In genomic region chr11:101200986-101201385, GRCm38 (mm10) we compare ENCODE assay signal across 8 mouse cellular contexts. TPM values are rescaled to one million over a fixed set of nuclear protein-coding genes. Genes with fewer than 3 reads are reported as not detected.
DNase-seq lines count a peak whose midpoint lies in the region; ATAC-seq lines count a peak whose summit lies in the region.

No protein-coding gene starts in this region.

- no peak overlapping the region for H3K9ac ChIP-seq in neural tube, embryonic 11.5 days (ENCODE audit: low read length)
- no peak overlapping the region for H3K9ac ChIP-seq in neural tube, embryonic 15.5 days (replicated peaks)
- no peak overlapping the region for H3K9ac ChIP-seq in liver, embryonic 12.5 days
- no peak overlapping the region for H3K9ac ChIP-seq in stomach, embryonic 14.5 days (replicated peaks; ENCODE audit: low read depth, low read length)

- H3K36me3 ChIP-seq in neural tube, embryonic 11.5 days (ENCODE audit: control insufficient read depth, insufficient read depth, low read length) = no peaks in the 10 kb centered on the region
- H3K36me3 ChIP-seq in neural tube, embryonic 15.5 days = peaks cover 78% of the 10 kb centered on the region
- peaks cover 73% of the 10 kb centered on the region for H3K36me3 ChIP-seq in liver, embryonic 12.5 days
- peaks cover 49% of the 10 kb centered on the region for H3K36me3 ChIP-seq in stomach, embryonic 14.5 days (ENCODE audit: control insufficient read depth, insufficient read depth, low read length)

- H3K4me1 ChIP-seq in neural tube, embryonic 11.5 days (ENCODE audit: control insufficient read depth, insufficient read depth, low read length) = no peaks in the 10 kb centered on the region
- no peaks in the 10 kb centered on the region for H3K4me1 ChIP-seq in neural tube, embryonic 15.5 days
- peaks cover 22% of the 10 kb centered on the region for H3K4me1 ChIP-seq in liver, embryonic 12.5 days
- H3K4me1 ChIP-seq in stomach, embryonic 14.5 days (ENCODE audit: control insufficient read depth, insufficient read depth, low read length) = no peaks in the 10 kb centered on the region

- H3K9me3 ChIP-seq in neural tube, embryonic 11.5 days (ENCODE audit: control insufficient read depth, low read length) = no peaks in the 10 kb centered on the region
- no peaks in the 10 kb centered on the region for H3K9me3 ChIP-seq in neural tube, embryonic 15.5 days (replicated peaks)
- no peaks in the 10 kb centered on the region for H3K9me3 ChIP-seq in liver, embryonic 12.5 days (replicated peaks)
- no peaks in the 10 kb centered on the region for H3K9me3 ChIP-seq in stomach, embryonic 14.5 days (ENCODE audit: control insufficient read depth, low read depth, low read length)

- no peak for ATAC-seq in neural tube, embryonic 11.5 days (ENCODE audit: insufficient read depth, low FRiP score, low TSS enrichment)
- ATAC-seq in neural tube, embryonic 15.5 days (ENCODE audit: low FRiP score) = no peak
- no peak for ATAC-seq in liver, embryonic 12.5 days
- peak; percentile 28; the same call in 1 of the 2 replicates for ATAC-seq in stomach, embryonic 14.5 days (ENCODE audit: insufficient number of reproducible peaks, insufficient read depth, low FRiP score, low read depth)

- peak; percentile 22 for DNase-seq in neural tube, embryonic 11.5 days (ENCODE audit: low spot score)
- peak; percentile 37 for DNase-seq in adipocyte (ENCODE audit: low spot score)
- peak; percentile 70 for DNase-seq in embryo, embryonic 11 days
- no peak for DNase-seq in urinary bladder, postnatal 25 days (ENCODE audit: low spot score)
- no peak for DNase-seq in gastrocnemius, adult 18-20 months (ENCODE audit: low spot score)

- 22% methylated on average over 7 of the region's 7 CpGs for WGBS in neural tube, embryonic 11.5 days
- WGBS in neural tube, embryonic 15.5 days = 15% methylated on average over 7 of the region's 7 CpGs
- WGBS in liver, embryonic 12.5 days (ENCODE audit: insufficient replicate concordance) = 38% methylated on average over 7 of the region's 7 CpGs
- 16% methylated on average over 7 of the region's 7 CpGs for WGBS in stomach, embryonic 14.5 days

- H3K4me3 ChIP-seq in neural tube, embryonic 11.5 days (ENCODE audit: low read depth, low read length) = no peak overlapping the region
- no peak overlapping the region for H3K4me3 ChIP-seq in neural tube, embryonic 15.5 days (replicated peaks)
- H3K4me3 ChIP-seq in liver, embryonic 12.5 days = no peak overlapping the region
- no peak overlapping the region for H3K4me3 ChIP-seq in stomach, embryonic 14.5 days (ENCODE audit: low read depth, low read length)

- H3K27me3 ChIP-seq in neural tube, embryonic 11.5 days (ENCODE audit: control insufficient read depth, insufficient read depth, low read length) = no peaks in the 10 kb centered on the region
- H3K27me3 ChIP-seq in neural tube, embryonic 15.5 days (replicated peaks) = no peaks in the 10 kb centered on the region
- no peaks in the 10 kb centered on the region for H3K27me3 ChIP-seq in liver, embryonic 12.5 days (replicated peaks)
- no peaks in the 10 kb centered on the region for H3K27me3 ChIP-seq in stomach, embryonic 14.5 days (ENCODE audit: control insufficient read depth, insufficient read depth, low read length)

- no peak overlapping the region for H3K27ac ChIP-seq in neural tube, embryonic 11.5 days (ENCODE audit: low read depth, low read length)
- H3K27ac ChIP-seq in neural tube, embryonic 15.5 days (replicated peaks) = no peak overlapping the region
- H3K27ac ChIP-seq in liver, embryonic 12.5 days = 0 out of 2 replicates have a peak overlapping the region, but pooled peaks have one; percentile 23
- no peak overlapping the region for H3K27ac ChIP-seq in stomach, embryonic 14.5 days (ENCODE audit: low read length)

- no peak overlapping the region for H3K4me2 ChIP-seq in neural tube, embryonic 11.5 days (ENCODE audit: low read depth)
- no peak overlapping the region for H3K4me2 ChIP-seq in neural tube, embryonic 15.5 days
- H3K4me2 ChIP-seq in liver, embryonic 12.5 days = no peak overlapping the region
- H3K4me2 ChIP-seq in stomach, embryonic 14.5 days (replicated peaks; ENCODE audit: low read depth, low read length) = no peak overlapping the region

RNA-seq across cellular contexts. Expression of gene Ezh1, which starts 25.3 kb away (rescaled TPM):
- 11.2 and 12.4 TPM in 2 replicates for polyA plus RNA-seq in neural tube, embryonic 11.5 days (2014; fragmentation: Nextera tagmentation; extraction: Ambion mirVana)
- 25.4 and 26.1 TPM in 2 replicates for polyA plus RNA-seq in neural tube, embryonic 15.5 days (2015; fragmentation: Nextera tagmentation; extraction: Ambion mirVana)
- polyA plus RNA-seq in liver, embryonic 12.5 days (2016; fragmentation: Nextera tagmentation; extraction: Ambion mirVana) = 9.8 and 10.3 TPM in 2 replicates
- polyA plus RNA-seq in stomach, embryonic 14.5 days (2014; fragmentation: Nextera tagmentation; extraction: Ambion mirVana) = 17.7 and 19.1 TPM in 2 replicates
- total RNA-seq in gastrocnemius, adult 18-20 months (2021) = 10 to 100 TPM; 25.3 to 26.3 TPM

RNA-seq across cellular contexts. Expression of gene Ccr10, which starts 25.7 kb away (rescaled TPM):
- 0.14 and 0.44 TPM in 2 replicates for polyA plus RNA-seq in neural tube, embryonic 11.5 days (2014; fragmentation: Nextera tagmentation; extraction: Ambion mirVana)
- 0.51 and 0.70 TPM in 2 replicates for polyA plus RNA-seq in neural tube, embryonic 15.5 days (2015; fragmentation: Nextera tagmentation; extraction: Ambion mirVana)
- polyA plus RNA-seq in liver, embryonic 12.5 days (2016; fragmentation: Nextera tagmentation; extraction: Ambion mirVana) = 0.07 TPM in 1 of 2 replicates, not detected in the other
- polyA plus RNA-seq in stomach, embryonic 14.5 days (2014; fragmentation: Nextera tagmentation; extraction: Ambion mirVana) = 0.14 and 0.33 TPM in 2 replicates
- total RNA-seq in gastrocnemius, adult 18-20 months (2021) = not detected

RNA-seq across cellular contexts. Expression of gene Plekhh3, which starts 29.8 kb away (rescaled TPM):
- polyA plus RNA-seq in neural tube, embryonic 11.5 days (2014; fragmentation: Nextera tagmentation; extraction: Ambion mirVana) = 9.2 and 11.8 TPM in 2 replicates
- 9.2 and 9.5 TPM in 2 replicates for polyA plus RNA-seq in neural tube, embryonic 15.5 days (2015; fragmentation: Nextera tagmentation; extraction: Ambion mirVana)
- 2.7 and 2.8 TPM in 2 replicates for polyA plus RNA-seq in liver, embryonic 12.5 days (2016; fragmentation: Nextera tagmentation; extraction: Ambion mirVana)
- 25.6 and 26.0 TPM in 2 replicates for polyA plus RNA-seq in stomach, embryonic 14.5 days (2014; fragmentation: Nextera tagmentation; extraction: Ambion mirVana)
- total RNA-seq in gastrocnemius, adult 18-20 months (2021) = 10 to 100 TPM; 19.4 to 24.2 TPM

RNA-seq across cellular contexts. Expression of gene Cntnap1, which starts 30.7 kb away (rescaled TPM):
- polyA plus RNA-seq in neural tube, embryonic 11.5 days (2014; fragmentation: Nextera tagmentation; extraction: Ambion mirVana) = 0.94 and 1.0 TPM in 2 replicates
- polyA plus RNA-seq in neural tube, embryonic 15.5 days (2015; fragmentation: Nextera tagmentation; extraction: Ambion mirVana) = 11.2 and 12.3 TPM in 2 replicates
- polyA plus RNA-seq in liver, embryonic 12.5 days (2016; fragmentation: Nextera tagmentation; extraction: Ambion mirVana) = 0.17 and 0.26 TPM in 2 replicates
- polyA plus RNA-seq in stomach, embryonic 14.5 days (2014; fragmentation: Nextera tagmentation; extraction: Ambion mirVana) = 2.1 and 2.2 TPM in 2 replicates
- total RNA-seq in gastrocnemius, adult 18-20 months (2021) = 1 to 10 TPM in 1 of 2 experiments, under 1 TPM in 1; 0.82 to 1.2 TPM

RNA-seq across cellular contexts. Expression of gene Ramp2, which starts 44.8 kb away (rescaled TPM):
- 72.6 and 73.3 TPM in 2 replicates for polyA plus RNA-seq in neural tube, embryonic 11.5 days (2014; fragmentation: Nextera tagmentation; extraction: Ambion mirVana)
- 105 and 107 TPM in 2 replicates for polyA plus RNA-seq in neural tube, embryonic 15.5 days (2015; fragmentation: Nextera tagmentation; extraction: Ambion mirVana)
- polyA plus RNA-seq in liver, embryonic 12.5 days (2016; fragmentation: Nextera tagmentation; extraction: Ambion mirVana) = 32.6 and 33.5 TPM in 2 replicates
- polyA plus RNA-seq in stomach, embryonic 14.5 days (2014; fragmentation: Nextera tagmentation; extraction: Ambion mirVana) = 123 and 128 TPM in 2 replicates
- total RNA-seq in gastrocnemius, adult 18-20 months (2021) = 10 to 100 TPM; 30.1 to 31.0 TPM

Comparison
In these comparisons a context has a peak if more than half of its experiments do, and no peak if none do; other contexts are left out.
1. DNase-seq: peak in neural tube, embryonic 11.5 days (single experiment), adipocyte (single experiment) and embryo, embryonic 11 days (single experiment); none in urinary bladder, postnatal 25 days (single experiment) and gastrocnemius, adult 18-20 months (single experiment).